Mouse (Mus musculus) neural tube, embryonic 14.5 days (tissue): ENCODE results near the gene Tenm2. TPM values are rescaled to one million over a fixed set of nuclear protein-coding genes. Genes with fewer than 3 reads are reported as not detected.

Experiments
- ATAC-seq: fragments of 200-750 bp; cut with Nextera tagmentation; 2 replicates; pipeline ENCODE4 v1.8.0; 2017; ENCODE audit warnings: low read depth, mild to moderate bottlenecking, moderate TSS enrichment, moderate library complexity
- H3K27ac ChIP-seq: fragments of 300-500 bp; sonication (generic); 2 replicates; pipeline ENCODE4 v1.5.1; 2014; ENCODE audit warnings: low read depth, mild to moderate bottlenecking, control low read depth, low read length, moderate library complexity, mixed read lengths
- H3K27me3 ChIP-seq: fragments of 300-500 bp; sonication (generic); 2 replicates; pipeline ENCODE4 v1.6.1; 2014; ENCODE audit warnings: low read length; ENCODE audit not compliant: control insufficient read depth, insufficient read depth
- H3K36me3 ChIP-seq: fragments of 300-500 bp; sonication (generic); 2 replicates; pipeline ENCODE4 v1.6.1; 2014; ENCODE audit warnings: low read length, mixed read lengths; ENCODE audit not compliant: control insufficient read depth, insufficient read depth
- H3K4me1 ChIP-seq: fragments of 300-500 bp; sonication (generic); 2 replicates; pipeline ENCODE4 v1.6.1; 2014; ENCODE audit warnings: low read length; ENCODE audit not compliant: control insufficient read depth, insufficient read depth
- H3K4me2 ChIP-seq: fragments of 300-500 bp; sonication (generic); 2 replicates; pipeline ENCODE4 v1.6.1; 2014; ENCODE audit warnings: mild to moderate bottlenecking, low read depth, low read length, control low read depth
- H3K4me3 ChIP-seq: fragments of 300-500 bp; sonication (generic); 2 replicates; pipeline ENCODE4 v1.5.1; 2014; ENCODE audit warnings: low read depth, low read length, control low read depth, mixed read lengths
- H3K9ac ChIP-seq: fragments of 300-500 bp; sonication (generic); replicated peaks from 2 replicates; pipeline ENCODE4 v1.6.1; 2014; ENCODE audit warnings: low read depth, mild to moderate bottlenecking, control low read depth, low read length, mixed read lengths
- H3K9me3 ChIP-seq: fragments of 300-500 bp; sonication (generic); 2 replicates; pipeline ENCODE4 v1.6.1; 2016; ENCODE audit warnings: low read length; ENCODE audit not compliant: control insufficient read depth
- WGBS: fragments of 180-500 bp; shearing (Covaris S2); extraction: QIAGEN DNeasy Blood & Tissue Kit; methylation state at CpG from one replicate; pipeline ENCODE4 v1.1.7; 2014; 5-methylcytosine and 5-hydroxymethylcytosine counted together
- polyA plus RNA-seq: library from polyadenylated mRNA; unstranded; fragments of >200 nt; fragmentation: Nextera tagmentation; extraction: Ambion mirVana; gene quantifications from 2 replicates; pipeline ENCODE4 v1.2.1, GENCODE M21; 2014

Tenm2 gene
- polyA plus RNA-seq, 1 experiment from 2014 or later = 32.2 TPM

DNA sequence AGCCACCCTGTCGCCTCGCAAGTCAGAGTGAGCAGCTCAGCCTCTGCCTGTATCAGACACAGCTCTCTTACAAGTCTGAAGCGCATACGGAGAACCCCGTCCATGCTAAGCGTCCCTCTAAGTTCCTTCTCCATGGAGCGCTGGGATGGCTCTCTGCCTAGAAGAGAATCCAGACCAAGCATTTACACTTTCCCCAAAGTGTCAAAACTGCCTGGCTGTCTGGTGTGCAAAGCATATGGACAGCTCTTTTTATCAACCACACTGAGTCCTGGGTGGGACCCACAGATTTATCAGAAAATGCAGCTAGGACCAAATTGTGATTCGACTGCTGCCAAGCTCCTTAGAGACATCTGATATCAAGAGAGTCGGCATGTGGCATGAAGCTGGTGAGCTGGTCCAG, 996.9 kb downstream of the Tenm2 start:
- Histone ChIP-seq H3K27me3 (no peaks in the 10 kb centered on the region), H3K4me1 (0 out of 2 replicates have a peak, but pooled peaks cover 4% of the 10 kb centered on the region), H3K9ac (no peak overlapping the region), H3K4me3 (no peak overlapping the region), H3K9me3 (no peaks in the 10 kb centered on the region), H3K36me3 (no peaks in the 10 kb centered on the region), H3K4me2 (no peak overlapping the region), H3K27ac (no peak overlapping the region)
- WGBS = 92% methylated on average over 9 of the region's 9 CpGs
- no peak for ATAC-seq

DNA sequence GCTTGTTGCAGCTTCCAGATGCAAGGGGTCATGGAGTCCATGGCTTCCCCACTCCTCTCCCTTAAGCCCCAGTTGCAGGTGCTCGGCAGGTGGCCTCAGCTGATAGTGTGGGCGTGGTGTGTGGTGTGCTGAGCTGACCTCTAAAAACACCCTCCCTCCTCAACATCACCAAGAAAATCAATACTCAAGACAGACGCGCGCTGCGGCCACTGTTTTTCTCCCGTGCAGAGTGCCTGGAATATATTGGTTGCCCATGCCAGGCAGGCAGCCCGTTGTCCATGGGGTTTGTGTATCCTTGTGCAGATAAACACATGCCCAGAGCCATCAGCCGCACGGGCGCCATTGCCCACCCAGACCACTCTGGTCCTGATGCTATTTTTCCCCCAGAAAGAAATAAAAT, 1007.1 kb downstream of the Tenm2 start:
- Histone ChIP-seq H3K4me3 (no peak overlapping the region), H3K27ac (no peak overlapping the region), H3K4me1 (no peaks in the 10 kb centered on the region), H3K27me3 (no peaks in the 10 kb centered on the region), H3K36me3 (no peaks in the 10 kb centered on the region), H3K9ac (no peak overlapping the region; the same call in 1 of the 2 replicates), H3K4me2 (no peak overlapping the region), H3K9me3 (no peaks in the 10 kb centered on the region)
- ATAC-seq = no peak
- WGBS = 84% methylated on average over 11 of the region's 11 CpGs

DNA sequence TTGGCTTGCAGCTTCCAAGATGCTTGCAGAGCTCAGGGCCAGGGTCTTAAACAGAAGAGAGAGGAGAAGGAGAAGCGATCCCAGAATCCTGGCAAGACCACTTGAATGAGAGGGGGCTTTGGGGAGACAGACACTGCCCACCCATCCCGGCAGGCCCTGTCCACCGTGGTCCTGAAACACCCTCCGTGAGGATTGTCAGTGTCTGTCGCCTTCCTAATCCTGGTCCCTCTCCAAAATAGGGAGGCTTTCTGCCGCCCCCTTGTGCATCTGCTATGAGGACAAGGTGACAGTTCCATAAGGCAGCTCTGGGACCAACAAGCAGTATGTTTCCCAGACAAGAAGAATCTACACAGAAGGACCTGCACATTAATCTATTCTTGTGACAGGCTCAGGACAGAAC, 1007.6 kb downstream of the Tenm2 start:
- H3K36me3 ChIP-seq = no peaks in the 10 kb centered on the region
- H3K4me1 ChIP-seq = no peaks in the 10 kb centered on the region
- no peaks in the 10 kb centered on the region for H3K27me3 ChIP-seq
- H3K4me3 ChIP-seq = no peak overlapping the region
- ATAC-seq = no peak
- H3K9ac ChIP-seq = no peak overlapping the region; the same call in 1 of the 2 replicates
- H3K4me2 ChIP-seq = no peak overlapping the region
- H3K9me3 ChIP-seq = no peaks in the 10 kb centered on the region
- H3K27ac ChIP-seq = no peak overlapping the region
- WGBS = 82% methylated on average over 6 of the region's 6 CpGs

DNA sequence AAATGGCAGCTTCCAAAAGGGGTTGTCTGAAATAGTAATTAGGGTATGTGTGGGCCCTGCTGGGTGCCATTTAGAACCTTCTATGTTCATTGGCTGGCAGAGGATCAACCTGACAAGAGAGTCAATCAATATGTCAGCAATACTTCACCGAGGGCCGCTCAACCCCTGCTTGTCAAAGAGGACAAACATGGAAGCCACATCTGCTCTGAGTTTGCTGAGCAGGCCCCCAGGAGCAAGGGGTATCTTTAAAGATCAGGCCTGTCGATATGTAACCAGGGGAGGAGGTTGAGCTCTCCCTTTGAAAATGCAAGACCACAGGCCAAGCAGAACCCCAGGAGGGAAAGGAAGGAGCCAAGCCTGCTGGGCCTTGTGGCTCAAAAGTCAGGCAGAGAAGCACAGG, 1009.7 kb downstream of the Tenm2 start:
- H3K27ac ChIP-seq = no peak overlapping the region
- WGBS = 42% methylated on average over 3 of the region's 3 CpGs
- ATAC-seq = no peak
- H3K4me3 ChIP-seq = no peak overlapping the region
- no peaks in the 10 kb centered on the region for H3K9me3 ChIP-seq
- H3K4me2 ChIP-seq = no peak overlapping the region
- H3K9ac ChIP-seq = no peak overlapping the region
- H3K36me3 ChIP-seq = no peaks in the 10 kb centered on the region
- H3K27me3 ChIP-seq = no peaks in the 10 kb centered on the region
- H3K4me1 ChIP-seq = peaks cover 6% of the 10 kb centered on the region

DNA sequence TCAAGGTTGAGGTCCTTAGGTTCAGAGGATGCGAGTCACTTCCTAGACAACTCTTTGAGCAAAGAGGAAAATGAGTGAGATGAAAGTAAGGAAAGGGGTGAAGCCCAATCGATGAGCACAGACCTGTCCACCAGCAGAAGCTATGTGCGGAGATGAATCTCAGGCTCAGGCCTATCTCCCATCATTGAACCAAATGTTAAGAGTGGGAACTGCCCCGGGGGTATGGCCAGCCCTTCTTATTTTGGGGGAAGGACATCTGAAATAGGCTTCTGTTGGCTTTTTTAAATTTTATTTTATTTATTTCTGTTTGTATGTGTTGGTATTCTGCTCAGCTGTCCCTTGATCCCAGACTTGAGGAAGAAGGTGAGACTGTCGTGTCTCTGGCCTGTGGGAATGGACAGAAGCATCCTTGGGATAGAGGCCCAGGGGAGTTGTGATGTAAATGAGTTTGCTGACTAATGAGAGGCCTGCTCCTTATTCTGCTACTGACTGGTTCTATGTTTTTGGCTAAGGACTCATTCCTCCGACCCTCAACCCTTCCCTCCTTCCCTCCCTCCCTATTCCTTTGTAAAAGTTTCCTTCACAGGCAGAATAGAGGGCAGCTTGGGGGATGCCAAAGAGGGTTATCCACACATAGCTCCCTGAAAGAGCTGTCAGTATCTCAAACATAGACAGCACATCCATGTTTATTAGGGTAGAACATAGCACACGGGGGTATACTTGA, 1011.9 kb downstream of the Tenm2 start:
- Histone ChIP-seq H3K4me2 (no peak overlapping the region), H3K36me3 (no peaks in the 10 kb centered on the region), H3K4me1 (peaks cover 11% of the 10 kb centered on the region), H3K4me3 (no peak overlapping the region), H3K27me3 (no peaks in the 10 kb centered on the region), H3K27ac (no peak overlapping the region), H3K9me3 (no peaks in the 10 kb centered on the region), H3K9ac (no peak overlapping the region)
- no peak for ATAC-seq
- 79% methylated on average over 7 of the region's 7 CpGs for WGBS

DNA sequence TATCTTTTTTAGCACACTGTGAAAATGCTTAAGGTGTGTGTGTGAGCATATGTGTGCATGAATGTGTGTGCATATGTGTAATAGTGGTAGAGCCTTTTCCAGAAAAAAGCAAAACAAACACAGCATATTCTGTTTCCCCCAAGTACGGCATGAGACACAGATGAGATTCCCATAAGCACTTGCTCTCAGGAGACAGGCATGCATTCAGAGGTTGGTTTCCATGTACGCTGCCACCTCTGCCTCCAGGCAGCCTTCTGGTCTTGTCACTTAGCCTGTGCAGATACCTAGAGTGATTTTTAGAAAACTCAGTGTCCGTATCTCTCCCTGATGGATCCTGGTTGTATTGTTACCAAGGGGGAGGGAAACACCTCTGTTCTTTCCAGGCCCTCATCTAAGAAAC, 1013.7 kb downstream of the Tenm2 start:
- no peak for ATAC-seq
- Histone ChIP-seq H3K9me3 (no peaks in the 10 kb centered on the region), H3K36me3 (no peaks in the 10 kb centered on the region), H3K9ac (no peak overlapping the region), H3K27me3 (no peaks in the 10 kb centered on the region), H3K4me3 (no peak overlapping the region), H3K4me1 (peaks cover 11% of the 10 kb centered on the region), H3K4me2 (no peak overlapping the region), H3K27ac (no peak overlapping the region)
- WGBS = 56% methylated on average over 3 of the region's 3 CpGs

DNA sequence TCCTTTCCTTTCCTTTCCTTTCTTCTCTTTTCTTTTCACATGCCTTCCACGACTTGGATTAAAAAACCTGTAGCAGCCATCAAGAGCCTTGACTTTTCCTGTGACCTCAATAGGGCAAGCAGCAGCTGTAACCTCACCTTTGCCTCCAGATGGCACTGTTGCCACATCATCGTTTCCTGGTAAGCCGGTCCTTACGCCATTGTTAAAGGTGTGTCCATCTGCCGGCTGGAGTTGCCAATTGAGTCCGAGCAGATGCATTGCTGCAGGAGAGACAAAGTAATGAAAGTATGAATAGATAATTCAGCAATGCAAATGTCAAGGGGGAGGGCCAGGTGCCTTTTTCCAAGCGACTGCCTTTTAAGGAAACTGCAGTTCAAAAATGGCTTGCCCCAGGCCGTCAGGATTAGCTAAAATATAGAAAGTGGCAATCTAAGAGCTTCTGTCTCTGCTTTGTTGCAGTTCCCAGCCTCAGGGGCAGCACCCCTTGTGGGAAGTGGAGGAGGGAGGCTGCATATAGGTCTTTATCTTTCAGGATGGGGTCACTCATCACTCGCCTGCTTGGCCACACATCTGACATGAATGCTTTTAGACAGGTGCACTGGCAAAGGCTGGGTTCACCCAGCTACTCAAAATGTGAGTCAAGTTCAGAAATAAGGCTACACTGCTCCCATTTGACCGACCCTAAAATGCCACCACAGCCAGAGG, 1014.3 kb downstream of the Tenm2 start:
- Histone ChIP-seq H3K4me1 (peaks cover 11% of the 10 kb centered on the region), H3K27me3 (no peaks in the 10 kb centered on the region), H3K9me3 (no peaks in the 10 kb centered on the region), H3K36me3 (no peaks in the 10 kb centered on the region), H3K9ac (no peak overlapping the region), H3K4me2 (peak overlapping the region; percentile 29), H3K4me3 (no peak overlapping the region), H3K27ac (peak overlapping the region; percentile 53; the same call in 1 of the 2 replicates)
- 10% methylated on average over 10 of the region's 10 CpGs for WGBS
- ATAC-seq = peak; percentile 82; the same call in 1 of the 2 replicates

DNA sequence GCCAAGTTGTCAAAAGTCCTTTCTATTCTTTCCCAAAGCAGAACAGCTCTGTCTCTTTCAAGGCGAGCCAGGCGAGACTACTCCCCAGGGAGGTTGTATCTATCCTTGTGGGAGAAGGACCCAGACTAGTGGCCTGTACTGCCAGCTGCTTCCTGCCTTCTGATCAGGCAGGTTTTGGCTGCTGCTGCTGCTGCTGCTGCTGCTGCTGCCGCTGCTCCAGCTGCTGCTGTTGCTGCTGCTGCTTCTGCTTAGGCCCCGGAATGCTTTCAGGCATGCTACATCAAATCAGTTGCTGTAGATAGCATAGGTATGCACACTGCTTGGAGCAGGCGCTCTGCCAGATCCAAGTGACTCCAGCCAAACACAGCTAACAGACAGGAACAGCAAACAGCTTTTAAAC, 1015.1 kb downstream of the Tenm2 start:
- ATAC-seq = 0 out of 2 replicates have a peak, but pooled peaks have one; percentile 19
- no peak overlapping the region for H3K4me3 ChIP-seq
- H3K27ac ChIP-seq = peak overlapping the region; percentile 23
- 7% methylated on average over 5 of the region's 5 CpGs for WGBS
- no peaks in the 10 kb centered on the region for H3K9me3 ChIP-seq
- no peak overlapping the region for H3K4me2 ChIP-seq
- H3K4me1 ChIP-seq = peaks cover 11% of the 10 kb centered on the region
- no peak overlapping the region; the same call in 1 of the 2 replicates for H3K9ac ChIP-seq
- no peaks in the 10 kb centered on the region for H3K36me3 ChIP-seq
- no peaks in the 10 kb centered on the region for H3K27me3 ChIP-seq

DNA sequence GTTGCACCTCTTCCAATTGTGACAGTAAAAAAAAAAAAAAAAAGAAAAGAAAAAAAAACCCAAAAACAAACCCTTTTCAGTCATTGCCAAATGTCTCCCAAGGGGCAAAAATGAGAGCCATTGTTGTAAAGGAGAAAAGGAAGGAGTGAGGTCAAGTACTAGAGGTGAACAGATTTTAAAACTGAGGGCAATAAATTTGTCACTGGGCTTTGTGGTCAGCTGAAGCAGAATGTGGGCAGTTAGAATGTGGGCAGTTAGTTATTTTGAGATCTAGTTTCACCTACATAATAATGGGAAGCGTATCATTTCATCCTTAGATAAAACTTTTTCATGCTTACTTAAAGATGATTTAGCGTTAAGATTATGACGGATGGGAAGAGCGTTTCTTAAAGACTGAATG, 1016.2 kb downstream of the Tenm2 start:
- 36% methylated on average over 4 of the region's 4 CpGs for WGBS
- Histone ChIP-seq H3K9ac (no peak overlapping the region), H3K9me3 (no peaks in the 10 kb centered on the region), H3K27me3 (no peaks in the 10 kb centered on the region), H3K4me2 (no peak overlapping the region), H3K36me3 (no peaks in the 10 kb centered on the region), H3K4me1 (peaks cover 11% of the 10 kb centered on the region), H3K4me3 (no peak overlapping the region), H3K27ac (no peak overlapping the region)
- ATAC-seq = no peak
